In genomic region chr5:113993487-113994465, GRCm38 (mm10) we compare ENCODE assay signal across 8 mouse cellular contexts. TPM values are rescaled to one million over a fixed set of nuclear protein-coding genes. Genes with fewer than 3 reads are reported as not detected.
DNase-seq lines count a peak whose midpoint lies in the region; ATAC-seq lines count a peak whose summit lies in the region.

Gene Ssh1 (minus strand): TSS chr5:113993894.

- peak within 1 kb of the TSS; percentile 87 for H3K4me3 ChIP-seq in hindbrain, embryonic 13.5 days

- DNase-seq in MN1 (ENCODE audit: low spot score), result peak; percentile 87
- DNase-seq in cerebellum, postnatal 14 days, result peak; percentile 94 to 97
- peak; percentile 73 to 76 for DNase-seq in frontal cortex, postnatal 25 days (ENCODE audit: low spot score in 2 of 2)
- peak; percentile 85 to 89 for DNase-seq in left cerebral cortex, adult 18-20 months (ENCODE audit: low spot score in 2 of 2)
- peak; percentile 93 to 96 for DNase-seq in lung, postnatal 4 days
- DNase-seq in retina, postnatal 7 days (ENCODE audit: low read depth, low spot score), result peak; percentile 83
- peak; percentile 91 for DNase-seq in urinary bladder, adult 2 months (ENCODE audit: low spot score)

- peak within 1 kb of the TSS; percentile 94 for H3K27ac ChIP-seq in hindbrain, embryonic 13.5 days

- 1% methylated on average over 67 of the region's 83 CpGs for WGBS in hindbrain, embryonic 13.5 days

- H3K4me2 ChIP-seq in hindbrain, embryonic 13.5 days, result peak within 1 kb of the TSS; percentile 84

- H3K4me1 ChIP-seq in hindbrain, embryonic 13.5 days (replicated peaks), result peaks cover 44% of the 10 kb centered on the region

- H3K9ac ChIP-seq in hindbrain, embryonic 13.5 days, result peak within 1 kb of the TSS; percentile 96

- H3K27me3 ChIP-seq in hindbrain, embryonic 13.5 days, result no peaks in the 10 kb centered on the region

- H3K36me3 ChIP-seq in hindbrain, embryonic 13.5 days, result peaks cover 9% of the 10 kb centered on the region

- no peaks in the 10 kb centered on the region for H3K9me3 ChIP-seq in hindbrain, embryonic 13.5 days

- peak; percentile 91 for ATAC-seq in hindbrain, embryonic 13.5 days (ENCODE audit: low FRiP score)

RNA-seq across cellular contexts. Expression of gene Ssh1, which starts in this region (rescaled TPM):
- 15.0 and 18.7 TPM in 2 replicates for polyA plus RNA-seq in hindbrain, embryonic 13.5 days (2015; fragmentation: Nextera tagmentation; extraction: Ambion mirVana)
- 10 to 100 TPM; 24.3 to 27.1 TPM for total RNA-seq in left cerebral cortex, adult 18-20 months (2021)
- polyA plus RNA-seq in urinary bladder, adult 2 months (2012; rRNA removed), result 9.3 and 14.8 TPM in 2 replicates

Comparison
In these comparisons a context has a peak if more than half of its experiments do, and no peak if none do; other contexts are left out.
1. Peak in every context shown above with its lines: DNase-seq, ATAC-seq, H3K4me3 ChIP-seq and H3K27ac ChIP-seq.